Mouse (Mus musculus): ENCODE measurements at regions not wholly inside any gene's neighbourhood (a gene's known extent, or its start where the extent isn't known, plus 50 kb on each side); places are given as distances from the start of the nearest gene placed in this dataset.

- Histone ChIP-seq H3K9me3 (replicated peaks) (peaks cover 74% of the 10 kb centered on the region), H3K4me3 (ENCODE audit: low read depth, low read length) (no peak overlapping the region), H3K27me3 (ENCODE audit: insufficient read depth, low read length) (no peaks in the 10 kb centered on the region), H3K36me3 (replicated peaks) (no peaks in the 10 kb centered on the region), H3K4me1 (ENCODE audit: insufficient read depth, low read depth, low read length) (no peaks in the 10 kb centered on the region)
- no peak for DNase-seq (ENCODE audit: low spot score)
- no peak for ATAC-seq (ENCODE audit: extremely low read depth, insufficient number of reproducible peaks, low FRiP score, poor library complexity, severe bottlenecking)
- TF ChIP-seq TAL1 (conservative IDR thresholded peaks at IDR 0.05; ENCODE audit: low read depth, low read length) = no peak
- TF ChIP-seq POLR2AphosphoS5 (IDR thresholded peaks at IDR 0.05; ENCODE audit: insufficient replicate concordance, low read depth, low read length) = no peak
These were observed 88.8 kb upstream of the Mafb start for GRCm38 (mm10) chr2:160455617-160456016.

- H3K36me3 ChIP-seq (replicated peaks) = no peaks in the 10 kb centered on the region
- TF ChIP-seq TAL1 (conservative IDR thresholded peaks at IDR 0.05; ENCODE audit: low read depth, low read length) = no peak
- TF ChIP-seq POLR2AphosphoS5 (IDR thresholded peaks at IDR 0.05; ENCODE audit: insufficient replicate concordance, low read depth, low read length) = no peak
- no peak for TF ChIP-seq GATA1 (IDR thresholded peaks at IDR 0.05; ENCODE audit: borderline replicate concordance, low read length)
- TF ChIP-seq GATA2 (IDR thresholded peaks at IDR 0.05; ENCODE audit: borderline replicate concordance, low read depth, low read length) = no peak
- TF ChIP-seq CTCF (IDR thresholded peaks at IDR 0.05; ENCODE audit: low read depth, low read length) = no peak
- ATAC-seq (ENCODE audit: extremely low read depth, insufficient number of reproducible peaks, low FRiP score, poor library complexity, severe bottlenecking) (no peak), DNase-seq (ENCODE audit: low spot score) (no peak)
- no peaks in the 10 kb centered on the region for H3K4me1 ChIP-seq (ENCODE audit: insufficient read depth, low read depth, low read length)
- no peak overlapping the region for H3K4me3 ChIP-seq (ENCODE audit: low read depth, low read length)
- H3K9me3 ChIP-seq (replicated peaks) = peaks cover 71% of the 10 kb centered on the region
- no peaks in the 10 kb centered on the region for H3K27me3 ChIP-seq (ENCODE audit: insufficient read depth, low read length)
These were observed 89.8 kb upstream of the Mafb start for GRCm38 (mm10) chr2:160456681-160457080.

- TF ChIP-seq POLR2AphosphoS5 (IDR thresholded peaks at IDR 0.05; ENCODE audit: insufficient replicate concordance, low read depth, low read length) = no peak
- no peak for TF ChIP-seq GATA1 (IDR thresholded peaks at IDR 0.05; ENCODE audit: borderline replicate concordance, low read length)
- no peak for TF ChIP-seq TAL1 (conservative IDR thresholded peaks at IDR 0.05; ENCODE audit: low read depth, low read length)
- no peak for TF ChIP-seq CTCF (IDR thresholded peaks at IDR 0.05; ENCODE audit: low read depth, low read length)
- no peak for TF ChIP-seq GATA2 (IDR thresholded peaks at IDR 0.05; ENCODE audit: borderline replicate concordance, low read depth, low read length)
These were observed 104.7 kb upstream of the Mafb start for GRCm38 (mm10) chr2:160471561-160471960.

GRCm38 (mm10) chr2:160476181-160476580 lies 109.3 kb upstream of the Mafb start:
- DNase-seq (ENCODE audit: low spot score) = no peak
- Histone ChIP-seq H3K27me3 (ENCODE audit: insufficient read depth, low read length) (no peaks in the 10 kb centered on the region), H3K4me3 (ENCODE audit: low read depth, low read length) (no peak overlapping the region), H3K36me3 (replicated peaks) (no peaks in the 10 kb centered on the region), H3K9me3 (replicated peaks) (peaks cover 88% of the 10 kb centered on the region), H3K4me1 (ENCODE audit: insufficient read depth, low read depth, low read length) (no peaks in the 10 kb centered on the region)
- ATAC-seq (ENCODE audit: extremely low read depth, insufficient number of reproducible peaks, low FRiP score, poor library complexity, severe bottlenecking) = no peak
- TF ChIP-seq POLR2AphosphoS5 (IDR thresholded peaks at IDR 0.05; ENCODE audit: insufficient replicate concordance, low read depth, low read length) (no peak), GATA1 (IDR thresholded peaks at IDR 0.05; ENCODE audit: borderline replicate concordance, low read length) (no peak), TAL1 (conservative IDR thresholded peaks at IDR 0.05; ENCODE audit: low read depth, low read length) (no peak), GATA2 (IDR thresholded peaks at IDR 0.05; ENCODE audit: borderline replicate concordance, low read depth, low read length) (no peak), CTCF (IDR thresholded peaks at IDR 0.05; ENCODE audit: low read depth, low read length) (no peak)

More at GRCm38 (mm10) chr2:160471561-160471960, 104.7 kb upstream of the Mafb start:
- no peaks in the 10 kb centered on the region for H3K36me3 ChIP-seq (replicated peaks)
- H3K9me3 ChIP-seq (replicated peaks) = peaks cover 67% of the 10 kb centered on the region
- DNase-seq (ENCODE audit: low spot score) = no peak
- no peak overlapping the region for H3K4me3 ChIP-seq (ENCODE audit: low read depth, low read length)
- no peaks in the 10 kb centered on the region for H3K4me1 ChIP-seq (ENCODE audit: insufficient read depth, low read depth, low read length)
- no peak for ATAC-seq (ENCODE audit: extremely low read depth, insufficient number of reproducible peaks, low FRiP score, poor library complexity, severe bottlenecking)
- no peaks in the 10 kb centered on the region for H3K27me3 ChIP-seq (ENCODE audit: insufficient read depth, low read length)

GRCm38 (mm10) chr2:160479240-160479639 lies 112.4 kb upstream of the Mafb start:
- peaks cover 83% of the 10 kb centered on the region for H3K9me3 ChIP-seq (replicated peaks)
- H3K36me3 ChIP-seq (replicated peaks) = no peaks in the 10 kb centered on the region
- no peaks in the 10 kb centered on the region for H3K27me3 ChIP-seq (ENCODE audit: insufficient read depth, low read length)
- no peak overlapping the region for H3K4me3 ChIP-seq (ENCODE audit: low read depth, low read length)
- TF ChIP-seq CTCF (IDR thresholded peaks at IDR 0.05; ENCODE audit: low read depth, low read length) (no peak), GATA2 (IDR thresholded peaks at IDR 0.05; ENCODE audit: borderline replicate concordance, low read depth, low read length) (no peak), GATA1 (IDR thresholded peaks at IDR 0.05; ENCODE audit: borderline replicate concordance, low read length) (no peak), TAL1 (conservative IDR thresholded peaks at IDR 0.05; ENCODE audit: low read depth, low read length) (no peak), POLR2AphosphoS5 (IDR thresholded peaks at IDR 0.05; ENCODE audit: insufficient replicate concordance, low read depth, low read length) (no peak)
- ATAC-seq (ENCODE audit: extremely low read depth, insufficient number of reproducible peaks, low FRiP score, poor library complexity, severe bottlenecking) = no peak
- DNase-seq (ENCODE audit: low spot score) = no peak
- H3K4me1 ChIP-seq (ENCODE audit: insufficient read depth, low read depth, low read length) = no peaks in the 10 kb centered on the region

- peaks cover 59% of the 10 kb centered on the region for H3K9me3 ChIP-seq (replicated peaks)
- H3K27me3 ChIP-seq (ENCODE audit: insufficient read depth, low read length) = no peaks in the 10 kb centered on the region
- no peak for DNase-seq (ENCODE audit: low spot score)
- ATAC-seq (ENCODE audit: extremely low read depth, insufficient number of reproducible peaks, low FRiP score, poor library complexity, severe bottlenecking) = no peak
- no peaks in the 10 kb centered on the region for H3K36me3 ChIP-seq (replicated peaks)
- no peaks in the 10 kb centered on the region for H3K4me1 ChIP-seq (ENCODE audit: insufficient read depth, low read depth, low read length)
- no peak overlapping the region for H3K4me3 ChIP-seq (ENCODE audit: low read depth, low read length)
- no peak for TF ChIP-seq CTCF (IDR thresholded peaks at IDR 0.05; ENCODE audit: low read depth, low read length)
- TF ChIP-seq POLR2AphosphoS5 (IDR thresholded peaks at IDR 0.05; ENCODE audit: insufficient replicate concordance, low read depth, low read length) = no peak
- TF ChIP-seq TAL1 (conservative IDR thresholded peaks at IDR 0.05; ENCODE audit: low read depth, low read length) = no peak
- TF ChIP-seq GATA2 (IDR thresholded peaks at IDR 0.05; ENCODE audit: borderline replicate concordance, low read depth, low read length) = no peak
- no peak for TF ChIP-seq GATA1 (IDR thresholded peaks at IDR 0.05; ENCODE audit: borderline replicate concordance, low read length)
These were observed 118.2 kb upstream of the Mafb start for GRCm38 (mm10) chr2:160485097-160485496.

- Histone ChIP-seq H3K9me3 (replicated peaks) (peaks cover 59% of the 10 kb centered on the region), H3K4me3 (ENCODE audit: low read depth, low read length) (no peak overlapping the region), H3K27me3 (ENCODE audit: insufficient read depth, low read length) (no peaks in the 10 kb centered on the region), H3K4me1 (ENCODE audit: insufficient read depth, low read depth, low read length) (no peaks in the 10 kb centered on the region), H3K36me3 (replicated peaks) (no peaks in the 10 kb centered on the region)
- TF ChIP-seq GATA2 (IDR thresholded peaks at IDR 0.05; ENCODE audit: borderline replicate concordance, low read depth, low read length) = no peak
- TF ChIP-seq POLR2AphosphoS5 (IDR thresholded peaks at IDR 0.05; ENCODE audit: insufficient replicate concordance, low read depth, low read length) = no peak
- no peak for TF ChIP-seq TAL1 (conservative IDR thresholded peaks at IDR 0.05; ENCODE audit: low read depth, low read length)
- TF ChIP-seq CTCF (IDR thresholded peaks at IDR 0.05; ENCODE audit: low read depth, low read length) = no peak
- no peak for TF ChIP-seq GATA1 (IDR thresholded peaks at IDR 0.05; ENCODE audit: borderline replicate concordance, low read length)
- ATAC-seq (ENCODE audit: extremely low read depth, insufficient number of reproducible peaks, low FRiP score, poor library complexity, severe bottlenecking) (no peak), DNase-seq (ENCODE audit: low spot score) (no peak)
These were observed 118.7 kb upstream of the Mafb start for GRCm38 (mm10) chr2:160485515-160485914.
